Mouse (Mus musculus): ENCODE measurements around the gene Lemd2. TPM values are rescaled to one million over a fixed set of nuclear protein-coding genes. Genes with fewer than 3 reads are reported as not detected.
A peak's percentile ranks its signal among the peaks of the same experiment; 100 is the strongest.
"Not testable (repeated sequence)": the region's sequence is repeated elsewhere in the genome, so short reads cannot be mapped to it uniquely, and the experiment has no call there.

The Lemd2 gene
- total RNA-seq (2021): 10 to 100 TPM; 47.1 to 50.0 TPM

DNA sequence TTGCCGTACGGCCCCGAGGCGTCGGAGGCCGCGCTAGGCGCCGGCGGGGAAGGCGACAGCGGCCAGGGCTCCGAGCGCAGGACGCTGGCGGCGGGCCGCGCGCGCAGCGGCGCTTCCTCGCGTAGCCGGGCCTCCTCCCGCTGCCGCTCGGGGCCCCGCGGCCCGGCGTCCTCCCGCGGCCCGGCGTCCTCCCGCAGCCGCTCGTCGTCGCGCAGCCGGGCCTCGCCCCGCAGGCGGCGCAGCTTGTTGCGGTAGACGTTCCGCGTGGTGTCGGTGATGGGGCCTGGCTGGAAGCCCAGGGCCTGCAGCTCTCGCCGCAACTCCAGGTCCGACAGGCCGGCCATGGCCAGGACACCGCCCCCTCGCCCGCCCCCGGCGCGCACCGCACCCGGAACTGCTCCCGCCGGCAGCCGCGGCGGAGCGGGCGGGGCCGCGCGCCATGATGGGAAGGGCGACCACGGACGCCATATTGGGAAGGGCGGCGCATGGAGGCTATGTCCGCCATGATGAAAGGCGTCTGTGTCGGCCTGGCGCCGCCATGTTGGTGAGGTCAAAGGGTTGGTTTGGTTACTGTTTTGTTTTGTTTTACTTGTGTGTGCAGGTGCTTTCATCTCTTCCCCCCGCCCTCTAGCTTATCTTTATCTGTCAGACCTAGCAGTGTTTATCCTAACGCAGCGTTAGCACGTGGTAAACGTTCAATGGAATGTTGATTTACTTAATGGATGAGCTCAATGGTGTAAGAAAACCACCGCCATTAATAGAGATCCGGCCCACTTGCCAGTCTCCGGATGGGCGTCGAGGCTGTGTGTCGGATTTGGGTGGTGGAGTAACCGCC, at the start of gene Lemd2:
Lemd2 (minus strand) TSS at position 395 of the 835 bp plus-strand sequence.
- intact Hi-C loops (cut with DNase I): loop anchor here (5.0 kb wide), 1 partner anchor 72 kb away; the partner anchor contains the start of gene Uqcc2
- peak; percentile 93 to 98 for DNase-seq (ENCODE audit: extremely low spot score in 1 of 2, low spot score in 2 of 2)

DNA sequence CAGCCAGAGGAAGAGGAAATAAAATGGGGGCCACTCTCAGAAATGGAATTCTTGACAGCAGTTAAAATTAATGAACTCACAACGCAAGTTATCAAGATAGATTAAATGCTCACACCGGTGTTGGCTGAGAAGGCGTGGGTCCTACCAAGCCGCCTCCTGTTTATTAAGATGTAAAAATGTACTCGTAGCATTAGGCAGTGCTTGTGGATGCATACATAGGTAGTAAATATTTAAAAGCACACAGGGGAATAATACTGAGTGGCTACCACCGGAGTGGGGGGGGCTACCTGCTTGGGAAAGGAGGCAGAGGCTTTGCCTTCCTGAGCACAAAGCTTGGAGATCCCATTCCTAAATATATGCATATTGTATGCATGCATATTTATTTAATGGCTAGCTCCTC, 46.9 kb upstream of the Lemd2 start:
- DNase-seq (ENCODE audit: extremely low spot score in 1 of 2, low spot score in 2 of 2): no peak
- intact Hi-C loops (cut with DNase I): no loop called here

DNA sequence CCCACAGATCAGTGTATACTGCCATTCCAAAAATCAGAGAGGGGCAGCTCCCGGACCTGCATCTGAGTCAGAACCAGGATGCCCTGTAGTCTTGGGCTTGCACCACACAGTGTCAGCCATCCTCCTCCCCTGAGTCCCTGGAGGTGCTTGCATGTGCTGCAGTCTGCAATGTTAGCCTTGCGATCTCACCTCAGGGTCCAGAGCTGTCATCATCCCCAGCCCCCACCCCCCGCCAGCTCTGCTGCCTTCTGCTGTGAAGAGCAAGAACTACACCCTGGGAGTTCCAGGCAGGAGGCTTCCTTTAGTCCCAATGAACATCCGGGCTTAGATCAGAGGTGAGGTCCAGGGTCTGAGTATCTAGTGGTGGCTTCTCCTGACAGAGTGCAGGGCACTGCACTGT, 46.2 kb upstream of the Lemd2 start:
- intact Hi-C loops (cut with DNase I): no loop called here

GRCm38 (mm10) chr17:27249073-27249472, 44.8 kb upstream of the Lemd2 start:
- intact Hi-C loops (cut with DNase I): no loop called here
- peak in 1 of 2 experiments; percentile 26 for DNase-seq (ENCODE audit: extremely low spot score in 1 of 2, low spot score in 2 of 2)

More for the DNA sequence above, 46.2 kb upstream of the Lemd2 start:
- DNase-seq (ENCODE audit: extremely low spot score in 1 of 2, low spot score in 2 of 2): peak in 1 of 2 experiments; percentile 42

DNA sequence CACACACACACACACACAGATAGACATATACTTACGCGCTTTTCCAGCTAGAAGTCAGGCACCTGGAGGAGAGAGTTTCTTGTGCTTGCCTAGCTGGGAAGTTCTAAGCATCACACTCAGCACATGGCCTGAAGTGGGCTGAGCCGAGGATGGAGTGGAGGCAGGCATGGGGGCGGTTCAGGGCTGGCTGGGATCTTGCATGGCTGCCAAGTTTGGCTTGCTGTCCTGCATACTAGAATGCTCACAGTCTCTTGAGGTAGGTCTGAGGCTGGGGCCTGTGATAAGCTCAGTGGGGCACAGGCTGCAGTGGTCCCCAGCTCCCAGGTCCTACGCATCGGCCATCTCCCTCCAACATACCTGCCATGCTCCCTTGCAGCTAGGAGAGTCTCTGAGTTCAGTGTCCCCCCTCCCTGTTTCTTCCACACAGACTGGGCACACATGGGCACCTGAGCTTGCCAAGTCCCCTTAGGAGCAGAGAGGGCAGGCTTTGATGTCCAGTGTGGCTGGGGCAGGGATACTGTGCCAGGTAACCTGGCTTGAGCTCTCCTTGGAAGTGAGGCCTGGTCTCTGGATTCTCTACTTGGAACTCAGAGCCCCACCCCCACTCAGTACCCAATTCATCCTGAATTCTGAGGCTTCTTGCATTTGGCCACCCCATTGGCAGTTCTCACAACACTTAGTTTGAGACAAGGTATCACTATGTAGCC, 43.6 kb upstream of the Lemd2 start:
- DNase-seq (ENCODE audit: extremely low spot score in 1 of 2, low spot score in 2 of 2): peak in 1 of 2 experiments; percentile 72

DNA sequence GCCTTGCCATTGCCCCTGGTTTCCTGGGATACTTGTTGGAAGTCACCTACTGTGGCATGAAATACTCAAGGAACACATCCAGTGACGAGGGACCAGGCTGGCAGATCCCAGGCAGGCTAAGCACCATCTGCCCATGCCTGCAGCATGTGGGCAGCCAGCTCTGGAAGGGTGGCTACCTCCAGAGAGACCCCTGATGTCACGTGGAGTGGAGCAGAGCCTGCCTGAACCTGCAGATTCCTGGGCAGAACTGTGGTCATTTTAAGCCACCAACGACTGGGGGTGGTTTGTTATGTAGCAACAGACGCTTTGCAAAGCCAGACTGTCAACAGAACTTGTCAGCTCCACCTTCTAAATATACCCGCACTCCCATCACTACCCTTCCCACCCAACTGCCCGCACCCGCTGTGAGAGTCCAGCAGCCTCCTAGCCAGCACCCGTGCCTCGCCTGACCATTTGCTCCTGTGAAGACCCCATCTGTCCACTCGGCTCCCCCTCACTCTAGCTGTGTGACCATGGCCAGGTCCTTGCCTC, 41.6 kb upstream of the Lemd2 start:
- intact Hi-C loops (cut with DNase I): no loop called here
- peak in 1 of 2 experiments; percentile 62 for DNase-seq (ENCODE audit: extremely low spot score in 1 of 2, low spot score in 2 of 2)

More for the DNA sequence above, 43.6 kb upstream of the Lemd2 start:
- intact Hi-C loops (cut with DNase I): no loop called here

- DNase-seq (ENCODE audit: extremely low spot score in 1 of 2, low spot score in 2 of 2): peak in 1 of 2 experiments; percentile 42
- intact Hi-C loops (cut with DNase I): no loop called here
These were observed 40.6 kb upstream of the Lemd2 start for GRCm38 (mm10) chr17:27244912-27245311.

GRCm38 (mm10) chr17:27242194-27243189, 38.2 kb upstream of the Lemd2 start:
- intact Hi-C loops (cut with DNase I): no loop called here
- peak; percentile 88 to 95 for DNase-seq (ENCODE audit: extremely low spot score in 1 of 2, low spot score in 2 of 2)

GRCm38 (mm10) chr17:27240556-27241457, 36.5 kb upstream of the Lemd2 start:
- intact Hi-C loops (cut with DNase I): no loop called here
- peak; percentile 86 to 88 for DNase-seq (ENCODE audit: extremely low spot score in 1 of 2, low spot score in 2 of 2)

DNA sequence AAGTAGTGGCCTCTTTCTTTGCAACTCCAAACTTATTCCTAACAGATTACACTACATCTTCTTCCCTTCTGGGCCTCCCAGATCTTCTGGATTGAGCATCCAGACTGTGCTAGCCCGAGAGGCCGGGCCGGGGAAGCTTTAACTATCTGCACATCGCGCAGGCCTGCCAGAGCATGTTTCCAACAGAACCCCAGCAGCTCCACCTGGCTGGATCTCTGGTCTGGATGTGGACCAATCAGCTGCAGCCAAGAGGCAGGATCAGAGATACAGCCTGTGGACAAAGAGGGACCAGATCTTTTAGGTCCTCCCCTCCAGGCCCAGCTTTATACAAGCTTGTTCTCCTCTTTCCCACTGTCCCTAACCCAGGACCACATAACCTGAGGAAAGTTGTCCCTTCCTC, 35.7 kb upstream of the Lemd2 start:
- DNase-seq (ENCODE audit: extremely low spot score in 1 of 2, low spot score in 2 of 2): no peak
- intact Hi-C loops (cut with DNase I): no loop called here

GRCm38 (mm10) chr17:27238637-27239036, 34.4 kb upstream of the Lemd2 start:
- intact Hi-C loops (cut with DNase I): no loop called here

DNA sequence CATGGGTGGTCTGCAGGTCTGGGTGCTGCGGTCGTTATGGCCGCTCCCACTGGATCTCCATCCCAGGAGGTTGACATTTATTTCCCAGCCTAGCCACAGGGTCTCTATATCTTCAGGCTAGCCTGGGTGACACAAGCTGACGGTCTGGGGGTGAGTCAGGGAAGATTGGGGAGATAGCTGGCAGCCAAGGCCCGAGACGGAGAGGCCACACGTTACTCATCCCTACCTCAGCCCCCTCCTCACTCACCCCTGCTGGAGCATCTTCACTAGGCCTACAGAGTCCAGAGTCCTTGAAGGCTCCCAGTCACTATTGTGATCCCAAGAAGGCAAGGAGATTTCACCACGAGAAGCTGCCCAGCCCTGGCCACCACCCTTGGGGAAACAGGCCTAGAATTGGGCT, 33.5 kb upstream of the Lemd2 start:
- intact Hi-C loops (cut with DNase I): no loop called here
- DNase-seq (ENCODE audit: extremely low spot score in 1 of 2, low spot score in 2 of 2): no peak

More at GRCm38 (mm10) chr17:27238637-27239036, 34.4 kb upstream of the Lemd2 start:
- DNase-seq (ENCODE audit: extremely low spot score in 1 of 2, low spot score in 2 of 2): no peak

DNA sequence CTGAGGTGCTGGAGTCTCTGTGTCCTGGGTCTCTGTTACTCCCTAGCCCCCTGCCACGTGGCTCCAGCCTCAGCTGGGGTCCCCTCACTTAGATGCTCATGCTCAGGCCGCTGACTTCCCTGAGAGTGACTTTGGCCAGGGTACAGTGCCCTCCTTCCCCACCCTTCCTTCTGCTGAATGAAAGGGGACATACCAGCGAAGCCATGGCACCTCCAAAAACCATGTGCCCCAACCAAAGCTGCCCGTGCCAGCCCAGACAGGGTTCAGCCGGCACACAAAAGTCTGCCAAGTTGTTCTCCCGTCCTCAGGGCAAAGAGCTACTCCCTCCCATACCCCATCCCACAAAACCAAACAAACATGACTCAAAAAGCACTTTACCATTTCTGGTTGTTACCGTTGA, 29.0 kb upstream of the Lemd2 start:
- DNase-seq (ENCODE audit: extremely low spot score in 1 of 2, low spot score in 2 of 2): no peak
- intact Hi-C loops (cut with DNase I): no loop called here

DNA sequence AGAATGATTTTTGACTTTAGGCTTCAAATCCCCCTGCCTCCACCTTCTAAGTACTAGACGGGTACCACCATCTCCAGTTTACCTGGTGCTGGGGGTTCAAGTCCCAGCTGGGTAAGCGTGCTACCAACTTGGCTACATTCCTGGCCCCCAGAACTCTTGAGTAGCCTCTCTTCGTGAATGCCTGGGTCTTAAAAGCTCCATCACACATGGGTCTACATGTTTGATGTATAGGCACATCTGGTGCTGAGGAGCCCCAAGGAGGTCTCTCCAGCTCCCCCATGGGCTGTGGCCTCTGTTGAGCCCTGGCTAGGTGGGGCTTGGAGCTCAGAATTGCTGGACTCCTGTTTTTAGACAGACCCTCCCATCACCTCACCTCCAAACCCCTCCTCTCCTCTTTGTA, 27.9 kb upstream of the Lemd2 start:
- intact Hi-C loops (cut with DNase I): no loop called here
- no peak for DNase-seq (ENCODE audit: extremely low spot score in 1 of 2, low spot score in 2 of 2)

- intact Hi-C loops (cut with DNase I); DNase-seq (ENCODE audit: extremely low spot score in 1 of 2, low spot score in 2 of 2): not testable (repeated sequence)
These were observed 27.3 kb upstream of the Lemd2 start for GRCm38 (mm10) chr17:27231586-27231985.

- intact Hi-C loops (cut with DNase I): no loop called here
- peak; percentile 69 to 74 for DNase-seq (ENCODE audit: extremely low spot score in 1 of 2, low spot score in 2 of 2)
These were observed 26.9 kb upstream of the Lemd2 start for GRCm38 (mm10) chr17:27231146-27231503.

DNA sequence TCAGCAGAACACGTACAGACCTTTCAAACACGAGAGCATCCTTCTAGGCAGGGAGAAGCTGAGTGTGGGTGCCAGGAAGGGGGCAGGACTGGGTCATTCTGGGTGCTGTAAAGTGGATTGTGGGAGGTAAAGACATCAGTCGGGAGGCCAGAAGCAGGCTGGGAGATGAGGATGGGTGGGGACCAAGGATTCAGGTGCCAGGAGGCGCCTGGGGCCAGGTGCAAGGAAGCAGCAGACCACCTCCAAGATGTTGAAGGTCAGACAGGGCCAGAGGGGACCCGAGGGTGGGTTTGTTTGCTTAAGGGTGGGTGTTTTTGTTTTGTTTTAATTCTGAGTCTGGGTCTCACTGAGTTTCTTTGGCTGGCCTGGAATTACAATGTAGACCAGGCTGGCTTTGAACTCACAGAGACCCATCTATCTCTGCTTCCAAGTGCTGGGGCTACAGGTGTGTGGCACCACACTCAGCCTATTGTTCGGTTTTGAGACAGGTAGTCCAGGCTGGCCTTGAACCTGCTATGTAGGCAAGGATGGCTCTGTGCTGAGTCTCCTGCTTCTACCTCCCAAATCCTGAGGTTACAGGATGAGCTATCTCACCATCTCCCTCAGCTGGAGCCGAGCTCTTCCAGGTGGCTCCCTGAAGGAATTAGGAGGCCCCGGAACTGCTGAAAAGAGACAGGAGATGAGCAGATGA, 26.3 kb upstream of the Lemd2 start:
- no peak for DNase-seq (ENCODE audit: extremely low spot score in 1 of 2, low spot score in 2 of 2)
- intact Hi-C loops (cut with DNase I): no loop called here

All from left cerebral cortex, postnatal 10 days (tissue).